Mouse (Mus musculus) G1E (cell line): ENCODE results near the gene Epha3. TPM values are rescaled to one million over a fixed set of nuclear protein-coding genes. Genes with fewer than 3 reads are reported as not detected.

Experiments used
- ATAC-seq: 2 replicates; pipeline ENCODE4 v1.8.0; 2016; ENCODE audit warnings: mild to moderate bottlenecking; ENCODE audit not compliant: insufficient number of reproducible peaks, poor library complexity, low FRiP score, severe bottlenecking; ENCODE audit errors: extremely low read depth
- DNase-seq: peaks from one replicate; pipeline ENCODE4 v3.0.0; 2012; ENCODE audit warnings: low spot score
- H3K27me3 ChIP-seq: 2 replicates; pipeline ENCODE4 v1.6.1; 2012; ENCODE audit warnings: mild to moderate bottlenecking, low read length, inconsistent platforms; ENCODE audit not compliant: insufficient read depth
- H3K36me3 ChIP-seq: replicated peaks from 2 replicates; pipeline ENCODE3; 2012; ENCODE audit warnings: mild to moderate bottlenecking, inconsistent platforms
- H3K4me1 ChIP-seq: 2 replicates; pipeline ENCODE4 v1.6.1; 2012; ENCODE audit warnings: low read depth, low read length, inconsistent platforms, mixed read lengths; ENCODE audit not compliant: insufficient read depth
- H3K4me3 ChIP-seq: 2 replicates; pipeline ENCODE4 v1.5.1; 2012; ENCODE audit warnings: low read depth, mild to moderate bottlenecking, inconsistent platforms, low read length, moderate library complexity, mixed read lengths
- H3K9me3 ChIP-seq: replicated peaks from 2 replicates; pipeline ENCODE4 v1.6.1; 2012; ENCODE audit warnings: inconsistent platforms
- CTCF ChIP-seq: IDR thresholded peaks from 2 replicates; pipeline ENCODE4 v1.5.1; 2012; ENCODE audit warnings: low read depth, low read length, inconsistent platforms, mixed read lengths
- GATA1 ChIP-seq: IDR thresholded peaks from 2 replicates; pipeline ENCODE4 v1.6.1; 2012; ENCODE audit warnings: borderline replicate concordance, low read length, inconsistent platforms, mixed read lengths
- GATA2 ChIP-seq: IDR thresholded peaks from 2 replicates; pipeline ENCODE4 v1.6.1; 2012; ENCODE audit warnings: low read depth, low read length, inconsistent platforms, borderline replicate concordance
- POLR2AphosphoS5 ChIP-seq: IDR thresholded peaks from 2 replicates; pipeline ENCODE4 v1.6.1; 2012; ENCODE audit warnings: low read depth, low read length, inconsistent platforms; ENCODE audit not compliant: insufficient replicate concordance
- TAL1 ChIP-seq: conservative IDR thresholded peaks from 2 replicates; pipeline ENCODE4 v1.6.1; 2012; ENCODE audit warnings: low read depth, low read length, inconsistent platforms, mixed read lengths
- polyA plus RNA-seq: library from polyadenylated mRNA; stranded (reverse); fragments of >175 nt; gene quantifications from 2 replicates; pipeline ENCODE4 v1.2.3, GENCODE M21; 2012
- total RNA-seq, 2 experiments: library from RNA; stranded (forward) in 1 of 2; stranded (reverse) in 1 of 2; fragments of 200-1000 nt in 1 of 2; fragments of >200 nt in 1 of 2; fragmentation: Nextera tagmentation in 1 of 2; gene quantifications; 2 replicates each; pipeline ENCODE4 v1.2.3; 2014 to 2017

Epha3 gene
- total and polyA plus RNA-seq, 3 experiments, result 0.05 TPM; not detected in 2

DNA sequence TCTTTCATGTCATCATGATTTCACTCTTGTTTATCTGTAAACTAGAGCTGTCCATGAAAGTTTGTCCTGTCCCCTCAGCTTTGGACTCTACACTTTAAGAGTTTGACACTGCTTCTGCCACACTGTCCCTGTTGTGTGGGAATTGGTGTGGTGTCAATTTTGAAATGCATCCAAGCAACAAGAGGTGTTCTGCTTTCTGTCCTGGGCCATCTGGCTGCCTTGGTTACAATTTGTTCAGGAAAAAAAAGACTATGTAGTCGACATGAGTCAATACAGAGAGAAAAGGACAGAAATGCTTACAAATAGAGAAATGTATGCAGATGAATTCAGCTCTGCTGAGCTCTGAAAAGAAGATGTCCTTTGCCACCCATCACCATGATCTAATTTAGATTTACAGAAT lies 47.3 kb downstream of the Epha3 start:
- Histone ChIP-seq H3K4me3 (no peak overlapping the region), H3K27me3 (no peaks in the 10 kb centered on the region), H3K9me3 (no peaks in the 10 kb centered on the region), H3K4me1 (no peaks in the 10 kb centered on the region), H3K36me3 (no peaks in the 10 kb centered on the region)
- TF ChIP-seq GATA1, result no peak
- TF ChIP-seq POLR2AphosphoS5, result no peak
- TF ChIP-seq GATA2, result no peak
- no peak for TF ChIP-seq CTCF
- no peak for TF ChIP-seq TAL1
- ATAC-seq (no peak), DNase-seq (no peak)

GRCm38 (mm10) chr16:63809871-63810270 lies 54.1 kb downstream of the Epha3 start:
- no peak for DNase-seq
- ATAC-seq, result no peak
- Histone ChIP-seq H3K4me3 (no peak overlapping the region), H3K27me3 (no peaks in the 10 kb centered on the region), H3K9me3 (no peaks in the 10 kb centered on the region; the same call in 1 of the 2 replicates), H3K36me3 (no peaks in the 10 kb centered on the region), H3K4me1 (no peaks in the 10 kb centered on the region)
- TF ChIP-seq CTCF, result no peak
- TF ChIP-seq POLR2AphosphoS5, result no peak
- TF ChIP-seq GATA1, result no peak
- TF ChIP-seq TAL1, result no peak
- TF ChIP-seq GATA2, result no peak

GRCm38 (mm10) chr16:63808991-63809390 lies 55.0 kb downstream of the Epha3 start:
- ATAC-seq (no peak), DNase-seq (no peak)
- no peaks in the 10 kb centered on the region for H3K27me3 ChIP-seq
- H3K9me3 ChIP-seq, result no peaks in the 10 kb centered on the region; the same call in 1 of the 2 replicates
- TF ChIP-seq GATA1 (no peak), CTCF (no peak), POLR2AphosphoS5 (no peak), TAL1 (no peak), GATA2 (no peak)
- H3K4me3 ChIP-seq, result no peak overlapping the region
- H3K4me1 ChIP-seq, result no peaks in the 10 kb centered on the region
- H3K36me3 ChIP-seq, result no peaks in the 10 kb centered on the region

DNA sequence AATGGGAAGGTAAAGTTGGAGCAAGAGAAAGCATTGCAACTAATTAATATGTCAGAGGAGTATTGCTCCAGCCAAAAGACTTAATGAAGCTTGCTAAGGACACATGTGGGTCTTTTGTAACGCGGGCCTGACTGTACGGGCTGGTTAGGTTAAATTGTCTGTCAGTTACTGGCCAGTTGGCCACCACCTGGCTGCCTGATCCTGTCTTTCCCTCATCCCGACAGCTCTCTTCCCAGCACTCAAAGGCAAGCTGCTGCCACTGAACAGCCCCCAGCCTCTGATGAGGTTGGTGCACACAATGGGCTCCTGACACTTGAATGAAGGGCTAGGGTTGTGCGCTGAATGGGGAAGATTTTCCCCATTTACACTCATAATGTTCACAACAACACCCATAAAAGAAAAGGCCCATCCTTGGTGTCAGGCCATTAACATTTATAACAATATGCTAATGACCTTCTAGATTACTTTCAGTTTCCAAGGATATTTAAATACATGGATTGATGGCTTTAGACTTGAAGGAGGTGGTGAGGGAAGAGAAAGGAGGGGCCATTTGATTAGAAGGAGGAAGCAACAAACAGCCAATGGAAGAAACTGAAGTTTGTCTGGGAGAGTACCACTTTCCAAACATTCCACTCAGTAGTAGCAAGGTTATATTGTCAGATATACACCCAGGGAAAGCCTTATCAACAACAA lies 57.4 kb downstream of the Epha3 start:
- Histone ChIP-seq H3K9me3 (no peaks in the 10 kb centered on the region; the same call in 1 of the 2 replicates), H3K36me3 (no peaks in the 10 kb centered on the region), H3K4me3 (no peak overlapping the region), H3K27me3 (no peaks in the 10 kb centered on the region), H3K4me1 (no peaks in the 10 kb centered on the region)
- no peak for ATAC-seq
- no peak for DNase-seq
- no peak for TF ChIP-seq POLR2AphosphoS5

GRCm38 (mm10) chr16:63806025-63806424 lies 58.0 kb downstream of the Epha3 start:
- H3K4me3 ChIP-seq, result no peak overlapping the region
- no peaks in the 10 kb centered on the region for H3K27me3 ChIP-seq
- H3K36me3 ChIP-seq, result no peaks in the 10 kb centered on the region
- no peaks in the 10 kb centered on the region; the same call in 1 of the 2 replicates for H3K9me3 ChIP-seq
- no peak for DNase-seq
- H3K4me1 ChIP-seq, result no peaks in the 10 kb centered on the region
- TF ChIP-seq GATA1 (no peak), POLR2AphosphoS5 (no peak), GATA2 (no peak), TAL1 (no peak), CTCF (no peak)
- no peak for ATAC-seq

GRCm38 (mm10) chr16:63801436-63801835 lies 62.5 kb downstream of the Epha3 start:
- no peaks in the 10 kb centered on the region for H3K36me3 ChIP-seq
- DNase-seq (no peak), ATAC-seq (no peak)
- H3K4me1 ChIP-seq, result no peaks in the 10 kb centered on the region
- H3K4me3 ChIP-seq, result no peak overlapping the region
- no peaks in the 10 kb centered on the region for H3K27me3 ChIP-seq
- no peak for TF ChIP-seq GATA1
- no peak for TF ChIP-seq POLR2AphosphoS5
- no peak for TF ChIP-seq TAL1
- no peak for TF ChIP-seq GATA2
- TF ChIP-seq CTCF, result no peak
- no peaks in the 10 kb centered on the region; the same call in 1 of the 2 replicates for H3K9me3 ChIP-seq

- H3K9me3 ChIP-seq, result no peaks in the 10 kb centered on the region
- DNase-seq (no peak), ATAC-seq (no peak)
- H3K4me1 ChIP-seq, result no peaks in the 10 kb centered on the region
- no peak overlapping the region for H3K4me3 ChIP-seq
- H3K36me3 ChIP-seq, result no peaks in the 10 kb centered on the region
- H3K27me3 ChIP-seq, result no peaks in the 10 kb centered on the region
- TF ChIP-seq CTCF (no peak), GATA2 (no peak)
Measured at GRCm38 (mm10) chr16:63798341-63798740, 65.6 kb downstream of the Epha3 start.
